Mouse (Mus musculus) c-Kit-positive CD71-positive TER-119-positive erythroid progenitor cells, embryonic 14.5 days (primary cell): ENCODE measurements around the gene Olfr1396.
"Not testable (repeated sequence)": the region's sequence is repeated elsewhere in the genome, so short reads cannot be mapped to it uniquely, and the experiment has no call there.

ENCODE experiments used
- DNase-seq: peaks from one replicate; pipeline ENCODE4 v3.0.0-alpha.2; 2013; ENCODE audit warnings: low spot score

The Olfr1396 gene

GRCm38 (mm10) chr11:49090551-49090950 is 24.1 kb downstream of the Olfr1396 start:
- DNase-seq = no peak

- DNase-seq = no peak
These were observed 24.8 kb downstream of the Olfr1396 start for GRCm38 (mm10) chr11:49089735-49090507.

- DNase-seq = no peak
These were observed 25.6 kb downstream of the Olfr1396 start for GRCm38 (mm10) chr11:49088990-49089652.

- peak; percentile 70 for DNase-seq
These were observed 26.7 kb downstream of the Olfr1396 start for GRCm38 (mm10) chr11:49087830-49088616.

GRCm38 (mm10) chr11:49086858-49087361 is 27.8 kb downstream of the Olfr1396 start:
- no peak for DNase-seq

- DNase-seq = no peak
These were observed 29.8 kb downstream of the Olfr1396 start for GRCm38 (mm10) chr11:49084875-49085274.

GRCm38 (mm10) chr11:49084385-49084784 is 30.3 kb downstream of the Olfr1396 start:
- DNase-seq = no peak

- DNase-seq = no peak
These were observed 30.9 kb downstream of the Olfr1396 start for GRCm38 (mm10) chr11:49083808-49084207.

- DNase-seq = no peak
These were observed 31.5 kb downstream of the Olfr1396 start for GRCm38 (mm10) chr11:49083146-49083545.

GRCm38 (mm10) chr11:49081886-49082285 is 32.8 kb downstream of the Olfr1396 start:
- DNase-seq = no peak

- no peak for DNase-seq
These were observed 33.3 kb downstream of the Olfr1396 start for GRCm38 (mm10) chr11:49081356-49081755.

- DNase-seq = no peak
These were observed 34.0 kb downstream of the Olfr1396 start for GRCm38 (mm10) chr11:49080636-49081035.

- DNase-seq = no peak
These were observed 36.0 kb downstream of the Olfr1396 start for GRCm38 (mm10) chr11:49078719-49079118.

GRCm38 (mm10) chr11:49077012-49077411 is 37.7 kb downstream of the Olfr1396 start:
- DNase-seq = no peak

- DNase-seq = not testable (repeated sequence)
These were observed 38.5 kb downstream of the Olfr1396 start, which contains the start of gene Ifi47 for GRCm38 (mm10) chr11:49076001-49076757. TSS of gene Ifi47 (plus strand) at chr11:49076587.

GRCm38 (mm10) chr11:49068358-49068757 is 46.3 kb downstream of the Olfr1396 start:
- no peak for DNase-seq

GRCm38 (mm10) chr11:49063713-49064469 is 50.8 kb downstream of the Olfr1396 start, which contains the start of gene Tgtp2:
TSS of gene Tgtp2 (minus strand) at chr11:49064206.
- not testable (repeated sequence) for DNase-seq

GRCm38 (mm10) chr11:49061865-49062264 is 52.8 kb downstream of the Olfr1396 start:
- DNase-seq = not testable (repeated sequence)

GRCm38 (mm10) chr11:49060061-49060460 is 54.6 kb downstream of the Olfr1396 start:
- DNase-seq = not testable (repeated sequence)
